Mouse (Mus musculus): ENCODE results near the gene Trim17.

Gene Trim17

GRCm38 (mm10) chr11:58993091-58993670 lies 38.7 kb downstream of the Trim17 start:
- no peak for DNase-seq (ENCODE audit: low spot score)

GRCm38 (mm10) chr11:58994337-58994826 lies 39.9 kb downstream of the Trim17 start:
- DNase-seq (ENCODE audit: low spot score), result peak; percentile 41

- DNase-seq (ENCODE audit: low spot score), result no peak
These were observed 40.7 kb downstream of the Trim17 start for GRCm38 (mm10) chr11:58995061-58995806.

GRCm38 (mm10) chr11:58995807-58996370 lies 41.4 kb downstream of the Trim17 start:
- peak; percentile 48 for DNase-seq (ENCODE audit: low spot score)

- no peak for DNase-seq (ENCODE audit: low spot score)
These were observed 43.1 kb downstream of the Trim17 start for GRCm38 (mm10) chr11:58997541-58997940.

- no peak for DNase-seq (ENCODE audit: low spot score)
These were observed 44.7 kb downstream of the Trim17 start for GRCm38 (mm10) chr11:58999158-58999557.

- DNase-seq (ENCODE audit: low spot score), result no peak
These were observed 45.3 kb downstream of the Trim17 start for GRCm38 (mm10) chr11:58999830-59000229.

- no peak for DNase-seq (ENCODE audit: low spot score)
These were observed 46.1 kb downstream of the Trim17 start for GRCm38 (mm10) chr11:59000635-59001034.

GRCm38 (mm10) chr11:59002327-59003079 lies 48.0 kb downstream of the Trim17 start:
- no peak for DNase-seq (ENCODE audit: low spot score)

- peak; percentile 13 for DNase-seq (ENCODE audit: low spot score)
These were observed 60.6 kb downstream of the Trim17 start for GRCm38 (mm10) chr11:59015052-59015451.

Measured in T-cell, adult 2 months (primary cell).